Mouse (Mus musculus) liver, embryonic 16.5 days (tissue): ENCODE data around the gene Foxi3. TPM values are rescaled to one million over a fixed set of nuclear protein-coding genes. Genes with fewer than 3 reads are reported as not detected.

Source experiments
- ATAC-seq: fragments of 200-750 bp; cut with Nextera tagmentation; 2 replicates; pipeline ENCODE4 v1.8.0; 2017; ENCODE audit warnings: low read depth, mild to moderate bottlenecking, moderate number of reproducible peaks, moderate library complexity
- H3K27ac ChIP-seq: fragments of 300-500 bp; sonication (generic); 2 replicates; pipeline ENCODE4 v1.5.1; 2014; ENCODE audit warnings: mild to moderate bottlenecking, low read length
- H3K27me3 ChIP-seq: fragments of 300-500 bp; sonication (generic); 2 replicates; pipeline ENCODE4 v1.6.1; 2014; ENCODE audit warnings: low read depth, low read length, mixed read lengths; ENCODE audit not compliant: control insufficient read depth, insufficient read depth
- H3K36me3 ChIP-seq: fragments of 300-500 bp; sonication (generic); 2 replicates; pipeline ENCODE4 v1.6.1; 2014; ENCODE audit warnings: mild to moderate bottlenecking; ENCODE audit not compliant: control insufficient read depth, insufficient read depth
- H3K4me1 ChIP-seq: fragments of 300-500 bp; sonication (generic); 2 replicates; pipeline ENCODE4 v1.6.1; 2014; ENCODE audit warnings: low read depth, low read length, mixed read lengths; ENCODE audit not compliant: control insufficient read depth
- H3K4me2 ChIP-seq: fragments of 300-500 bp; sonication (generic); 2 replicates; pipeline ENCODE4 v1.6.1; 2014; ENCODE audit warnings: low read depth, low read length, mixed read lengths
- H3K4me3 ChIP-seq: fragments of 300-500 bp; sonication (generic); 2 replicates; pipeline ENCODE4 v1.5.1; 2014; ENCODE audit warnings: low read depth, mild to moderate bottlenecking, low read length
- H3K9ac ChIP-seq: fragments of 300-500 bp; sonication (generic); 2 replicates; pipeline ENCODE4 v1.6.1; 2014; ENCODE audit warnings: low read depth, low read length
- H3K9me3 ChIP-seq: fragments of 300-500 bp; sonication (generic); replicated peaks from 2 replicates; pipeline ENCODE4 v1.6.1; 2016; ENCODE audit warnings: low read length; ENCODE audit not compliant: control insufficient read depth
- WGBS: fragments of 180-500 bp; shearing (Covaris S2); extraction: QIAGEN DNeasy Blood & Tissue Kit; methylation state at CpG from one replicate; pipeline ENCODE4 v1.1.7; 2014; ENCODE audit not compliant: insufficient replicate concordance; 5-methylcytosine and 5-hydroxymethylcytosine counted together
- polyA plus RNA-seq: library from polyadenylated mRNA; unstranded; fragments of >200 nt; fragmentation: Nextera tagmentation; extraction: Ambion mirVana; gene quantifications from 2 replicates; pipeline ENCODE4 v1.2.1, GENCODE M21; 2015

Gene Foxi3
- polyA plus RNA-seq: not detected in 2 replicates

DNA sequence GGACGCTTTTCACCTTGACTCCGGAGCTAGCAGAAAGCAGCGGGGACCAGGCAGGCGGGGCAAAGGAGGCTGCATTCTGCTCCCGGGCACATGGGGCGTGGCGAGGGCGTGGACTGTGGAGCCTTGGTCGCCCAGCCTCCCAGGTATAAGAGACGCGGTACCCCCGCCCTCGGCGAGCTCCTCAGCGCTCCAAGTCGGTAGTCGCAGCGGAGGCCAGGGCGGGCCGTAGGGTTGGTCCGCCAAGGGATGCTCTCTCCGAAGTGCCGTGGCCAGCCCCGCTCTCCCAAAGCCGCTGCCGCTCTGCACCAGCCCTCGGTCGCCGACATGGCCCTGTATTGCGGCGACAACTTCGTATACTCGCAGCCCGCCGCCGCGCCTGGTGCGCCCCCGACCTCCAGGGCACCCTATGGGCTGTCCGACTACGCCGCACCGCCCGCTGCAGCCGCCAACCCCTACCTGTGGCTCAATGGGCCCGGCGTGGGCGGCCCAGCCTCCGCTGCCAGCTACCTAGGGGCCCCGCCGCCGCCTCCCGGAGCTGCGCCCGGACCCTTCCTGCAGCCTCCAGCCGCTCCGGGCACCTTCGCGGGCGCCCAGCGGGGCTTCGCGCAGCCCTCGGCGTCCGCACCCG lies at the start of gene Foxi3:
TSS of gene Foxi3 (plus strand) at position 247 of the 628 bp plus-strand sequence.
- no peaks in the 10 kb centered on the region for H3K36me3 ChIP-seq
- H3K9ac ChIP-seq: no peak within 1 kb of the TSS
- peaks cover 59% of the 10 kb centered on the region for H3K27me3 ChIP-seq
- no peak for ATAC-seq
- no peaks in the 10 kb centered on the region; the same call in 1 of the 2 replicates for H3K4me1 ChIP-seq
- under 1% methylated on average over 65 of the region's 67 CpGs for WGBS
- no peaks in the 10 kb centered on the region for H3K9me3 ChIP-seq
- no peak within 1 kb of the TSS for H3K27ac ChIP-seq
- peak within 1 kb of the TSS; percentile 42 for H3K4me2 ChIP-seq
- peak within 1 kb of the TSS; percentile 32 for H3K4me3 ChIP-seq

DNA sequence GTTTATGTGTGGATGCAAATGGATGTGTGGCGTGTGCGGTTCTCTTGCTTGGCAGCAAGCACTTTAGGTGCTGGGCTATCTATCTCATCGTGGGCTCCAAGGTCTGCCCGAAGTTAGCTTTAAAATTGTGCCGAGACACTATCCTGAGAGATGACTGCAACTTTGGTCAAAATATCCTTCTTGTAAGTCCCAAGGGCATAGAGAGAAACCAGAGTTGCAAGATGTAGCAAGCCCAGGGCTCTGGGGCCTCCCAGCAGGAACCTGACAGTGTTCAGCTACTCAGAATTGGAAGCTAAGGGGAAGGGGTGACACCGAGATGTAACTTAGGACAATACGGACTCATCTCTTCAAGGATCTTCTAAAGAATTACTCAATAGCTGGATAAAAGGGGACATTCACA lies 46.8 kb upstream of the Foxi3 start:
- no peak overlapping the region for H3K4me2 ChIP-seq
- H3K27me3 ChIP-seq: peaks cover 16% of the 10 kb centered on the region
- H3K4me3 ChIP-seq: no peak overlapping the region
- no peak overlapping the region for H3K27ac ChIP-seq
- WGBS: 68% methylated on average over 7 of the region's 7 CpGs
- H3K4me1 ChIP-seq: no peaks in the 10 kb centered on the region
- ATAC-seq: no peak
- H3K36me3 ChIP-seq: peaks cover 4% of the 10 kb centered on the region; the same call in 1 of the 2 replicates
- no peak overlapping the region for H3K9ac ChIP-seq
- no peaks in the 10 kb centered on the region for H3K9me3 ChIP-seq

DNA sequence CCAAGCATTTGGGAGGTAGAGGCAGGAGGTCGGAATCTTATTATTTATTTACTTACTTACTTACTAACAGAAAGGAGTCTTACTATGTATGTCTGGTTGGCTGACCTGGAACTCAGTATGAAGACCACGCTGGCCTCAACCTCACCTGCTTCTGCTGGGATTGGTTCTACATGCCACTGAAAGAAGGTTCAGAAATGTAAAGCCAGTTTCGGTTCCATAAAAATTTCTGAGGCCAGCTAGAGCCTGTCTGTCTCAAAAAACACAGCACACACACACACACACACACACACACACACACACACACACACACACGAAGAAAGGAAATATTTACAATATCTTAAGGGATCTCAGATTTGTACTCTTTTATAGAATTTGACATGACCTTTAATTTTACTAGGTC lies 46.0 kb upstream of the Foxi3 start:
- peaks cover 3% of the 10 kb centered on the region; the same call in 1 of the 2 replicates for H3K36me3 ChIP-seq
- H3K4me3 ChIP-seq: no peak overlapping the region
- WGBS: 45% methylated on average over 4 of the region's 4 CpGs
- peaks cover 16% of the 10 kb centered on the region for H3K27me3 ChIP-seq
- H3K4me1 ChIP-seq: no peaks in the 10 kb centered on the region
- no peak overlapping the region for H3K9ac ChIP-seq
- H3K27ac ChIP-seq: no peak overlapping the region
- no peak for ATAC-seq
- no peaks in the 10 kb centered on the region for H3K9me3 ChIP-seq
- H3K4me2 ChIP-seq: no peak overlapping the region

DNA sequence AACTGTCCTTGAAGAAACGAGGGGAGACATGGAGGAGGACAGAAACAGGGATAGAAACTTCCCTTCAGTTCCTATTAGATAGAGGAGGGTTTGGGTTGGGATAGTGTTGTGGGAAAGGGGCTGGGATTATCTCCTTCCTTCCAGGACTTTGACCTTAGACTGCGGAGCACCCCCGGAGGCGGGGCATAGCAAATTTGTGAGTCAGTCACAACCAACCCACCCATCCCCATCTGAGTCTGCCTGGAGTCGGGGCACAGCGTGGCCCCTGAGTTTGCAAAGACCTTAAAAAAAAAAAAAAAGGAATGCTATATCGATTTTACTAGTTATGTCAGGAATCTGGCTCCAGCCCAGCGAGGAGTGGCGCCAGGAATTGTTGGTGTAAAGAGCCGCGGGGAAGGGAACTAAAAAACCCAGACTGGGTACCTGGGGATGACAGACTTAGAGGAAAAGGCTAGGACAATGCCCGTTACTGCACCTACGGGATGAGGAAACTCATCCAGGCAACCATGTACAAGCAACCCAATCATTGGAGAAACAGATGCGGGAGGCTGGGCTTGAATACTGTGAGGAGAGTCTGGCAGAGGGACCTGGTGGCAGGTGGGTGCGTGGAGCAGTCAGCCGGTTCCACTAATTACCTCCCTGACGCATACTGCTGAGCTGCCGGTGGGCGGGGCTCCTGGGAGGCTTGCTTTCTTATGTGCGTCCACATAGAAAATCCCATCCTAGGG lies 44.5 kb upstream of the Foxi3 start:
- H3K4me3 ChIP-seq: peak overlapping the region; percentile 13; the same call in 1 of the 2 replicates
- 0 out of 2 replicates have a peak, but pooled peaks have one; percentile 32 for ATAC-seq

DNA sequence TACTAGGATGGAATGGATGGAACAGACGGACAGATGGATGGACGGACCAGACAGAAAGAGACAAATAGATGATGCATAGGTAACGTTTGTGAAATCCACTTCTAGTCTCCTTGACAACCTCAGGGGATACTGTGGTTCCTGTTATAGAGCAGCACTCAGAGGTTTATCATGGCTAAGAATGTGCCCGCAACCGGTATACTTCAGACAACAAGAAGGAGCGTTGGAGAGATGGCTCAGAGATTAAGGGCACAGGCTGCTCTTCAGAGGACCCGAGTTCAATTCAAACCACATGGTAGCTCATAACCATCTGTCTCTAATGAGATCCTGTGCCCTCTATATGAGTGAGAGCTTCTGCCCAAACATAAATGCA lies 44.0 kb upstream of the Foxi3 start:
- Histone ChIP-seq H3K36me3 (no peaks in the 10 kb centered on the region), H3K9me3 (no peaks in the 10 kb centered on the region), H3K4me1 (no peaks in the 10 kb centered on the region), H3K4me2 (no peak overlapping the region), H3K27me3 (peaks cover 16% of the 10 kb centered on the region), H3K27ac (no peak overlapping the region), H3K4me3 (no peak overlapping the region), H3K9ac (no peak overlapping the region)
- ATAC-seq: no peak
- 55% methylated on average over 7 of the region's 7 CpGs for WGBS

More for the DNA sequence above, 44.5 kb upstream of the Foxi3 start:
- peak overlapping the region; percentile 24 for H3K4me2 ChIP-seq
- H3K27ac ChIP-seq: no peak overlapping the region
- no peaks in the 10 kb centered on the region for H3K9me3 ChIP-seq
- no peak overlapping the region for H3K9ac ChIP-seq
- H3K36me3 ChIP-seq: no peaks in the 10 kb centered on the region
- peaks cover 16% of the 10 kb centered on the region for H3K27me3 ChIP-seq
- WGBS: 12% methylated on average over 20 of the region's 20 CpGs
- H3K4me1 ChIP-seq: no peaks in the 10 kb centered on the region

DNA sequence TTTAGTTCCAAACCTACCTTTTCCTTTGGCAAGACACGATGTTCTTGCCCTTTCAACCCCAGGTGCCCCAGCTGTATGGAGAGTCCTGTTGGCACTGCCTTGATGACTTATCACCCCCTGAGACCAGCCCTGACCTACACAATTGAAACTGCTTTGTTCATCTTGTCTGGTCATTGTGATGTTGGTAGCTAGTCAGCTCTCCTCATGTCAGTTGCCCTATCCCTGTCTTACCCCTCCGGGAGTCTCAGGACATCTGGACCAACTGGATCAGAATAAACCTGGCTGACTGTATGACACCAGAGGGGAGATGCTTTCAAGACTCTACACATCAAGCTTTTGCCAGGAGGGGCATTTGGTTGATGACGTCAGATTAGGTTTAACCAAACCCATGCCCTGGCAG lies 37.5 kb upstream of the Foxi3 start, which contains the start of gene Tex37:
TSS of gene Tex37 (minus strand) at position 101 of the 400 bp plus-strand sequence.
- Histone ChIP-seq H3K4me3 (no peak within 1 kb of the TSS), H3K4me2 (no peak within 1 kb of the TSS), H3K4me1 (no peaks in the 10 kb centered on the region), H3K9ac (no peak within 1 kb of the TSS), H3K36me3 (no peaks in the 10 kb centered on the region), H3K27me3 (peaks cover 10% of the 10 kb centered on the region), H3K27ac (no peak within 1 kb of the TSS), H3K9me3 (no peaks in the 10 kb centered on the region)
- WGBS: 56% methylated on average over 3 of the region's 3 CpGs
- ATAC-seq: no peak

DNA sequence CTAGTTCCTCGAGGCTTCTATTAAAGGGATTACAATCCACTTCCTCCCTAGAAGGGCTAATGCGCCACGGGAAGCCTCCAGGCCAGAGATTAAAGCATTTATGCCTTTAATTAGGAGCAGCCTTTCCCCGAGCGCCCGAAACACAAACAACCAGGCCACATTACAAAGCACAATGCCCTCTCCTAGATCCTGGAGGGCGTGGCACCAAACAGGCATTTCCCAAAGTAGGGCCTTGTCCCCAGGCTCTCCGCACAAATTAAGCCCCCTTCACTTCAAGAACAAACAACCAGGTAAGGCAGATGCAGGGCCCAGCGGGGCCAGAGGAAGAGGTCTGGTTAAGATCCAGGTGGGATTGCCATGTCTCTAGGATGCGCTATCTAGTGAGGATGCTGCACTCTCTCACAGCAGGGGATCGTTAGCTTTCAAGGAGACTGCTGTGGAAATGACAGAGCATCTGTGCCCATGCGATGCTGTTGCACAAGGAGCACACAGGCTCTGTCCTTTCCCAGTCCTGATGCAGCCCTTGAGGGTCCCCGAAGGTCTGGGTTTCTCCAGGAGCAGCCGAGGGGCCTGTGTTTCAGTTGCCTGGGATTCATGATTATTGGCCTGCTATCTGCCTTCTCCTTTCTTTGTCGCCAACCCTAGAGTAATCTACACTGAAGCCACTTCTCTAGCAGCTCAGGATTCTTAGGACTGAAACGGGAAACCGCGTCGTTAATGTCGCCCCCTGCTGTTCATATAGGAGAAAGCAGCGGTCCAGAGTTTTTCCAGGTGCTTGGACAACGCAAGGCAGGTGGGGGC lies 34.9 kb upstream of the Foxi3 start:
- Histone ChIP-seq H3K27ac (no peak overlapping the region), H3K27me3 (peaks cover 10% of the 10 kb centered on the region), H3K9me3 (no peaks in the 10 kb centered on the region), H3K4me2 (0 out of 2 replicates have a peak overlapping the region, but pooled peaks have one; percentile 24), H3K9ac (no peak overlapping the region), H3K36me3 (no peaks in the 10 kb centered on the region), H3K4me1 (no peaks in the 10 kb centered on the region), H3K4me3 (no peak overlapping the region)
- 13% methylated on average over 22 of the region's 22 CpGs for WGBS
- no peak for ATAC-seq

DNA sequence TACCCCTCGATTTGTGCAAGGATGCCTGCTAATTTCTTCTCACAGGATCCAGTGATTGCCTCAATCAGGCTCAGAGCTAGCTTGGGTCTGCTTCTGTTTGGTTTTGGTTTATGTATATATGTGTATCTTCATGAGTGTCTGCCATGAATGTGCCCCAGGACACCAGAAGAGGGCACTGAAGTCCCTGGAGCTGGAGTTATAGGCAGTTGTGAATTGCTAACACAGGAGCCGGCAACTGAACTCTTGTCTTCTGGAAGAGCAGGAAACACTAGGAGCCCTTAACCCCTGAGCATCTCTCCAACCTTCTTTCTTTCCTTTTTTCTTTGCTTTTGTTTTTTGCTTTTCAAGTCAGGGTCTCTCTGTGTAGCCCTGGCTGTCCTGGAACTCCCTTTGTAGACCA lies 24.5 kb upstream of the Foxi3 start:
- no peak for ATAC-seq
- Histone ChIP-seq H3K36me3 (no peaks in the 10 kb centered on the region), H3K9me3 (no peaks in the 10 kb centered on the region), H3K4me2 (no peak overlapping the region), H3K27ac (no peak overlapping the region), H3K4me3 (no peak overlapping the region), H3K9ac (no peak overlapping the region), H3K4me1 (no peaks in the 10 kb centered on the region), H3K27me3 (no peaks in the 10 kb centered on the region)
- WGBS: 64% methylated on average over 2 of the region's 2 CpGs
